Mouse (Mus musculus) erythroid progenitor cell, adult 5-6 weeks (primary cell): ENCODE measurements at regions not wholly inside any gene's neighbourhood (a gene's known extent, or its start where the extent isn't known, plus 50 kb on each side); places are given as distances from the start of the nearest gene placed in this dataset.

Experiments
- ATAC-seq: replicated peaks from 2 replicates; pipeline ENCODE4 v1.8.0; 2016; ENCODE audit warnings: moderate number of reproducible peaks, mild to moderate bottlenecking, moderate TSS enrichment, inconsistent platforms; ENCODE audit not compliant: poor library complexity, low FRiP score, severe bottlenecking

DNA sequence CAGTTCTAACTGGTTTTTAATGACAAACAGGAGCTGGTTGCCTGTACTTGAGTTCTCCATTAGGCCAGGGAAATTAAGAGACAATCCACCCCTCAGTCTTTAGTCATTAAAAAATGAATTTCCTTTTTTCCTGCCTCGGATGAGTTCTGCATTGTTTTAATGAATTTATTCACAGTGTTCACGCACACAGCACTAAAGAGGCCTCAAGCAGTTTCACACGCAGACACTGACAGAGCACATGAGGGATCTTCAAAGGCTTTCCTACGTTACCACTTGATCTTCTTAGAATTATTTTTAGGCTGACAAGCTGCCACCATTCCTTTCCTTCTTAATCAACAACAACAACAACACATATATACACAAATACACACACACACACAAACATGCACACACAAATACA, 101.3 kb upstream of the Sox5 start:
- ATAC-seq, result no peak

DNA sequence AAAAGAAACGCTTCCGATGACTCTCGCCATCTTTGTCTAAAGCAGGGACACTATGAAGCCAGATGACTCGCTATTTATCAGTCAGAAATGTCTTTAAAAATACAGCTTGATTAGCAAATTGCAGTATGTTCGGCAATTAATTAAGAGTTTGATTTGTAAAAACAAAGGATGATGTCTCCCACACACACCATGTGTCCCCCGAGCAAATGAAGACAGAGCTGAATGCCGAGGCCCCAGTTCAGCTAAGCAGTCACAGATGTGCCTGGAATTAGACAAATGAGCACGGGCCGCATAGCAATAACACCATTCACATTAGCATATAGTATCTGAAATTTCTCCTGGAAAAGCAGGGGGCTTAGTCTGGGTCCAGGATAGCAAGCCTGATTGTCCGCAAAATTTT, 98.3 kb upstream of the Sox5 start:
- ATAC-seq, result no peak

DNA sequence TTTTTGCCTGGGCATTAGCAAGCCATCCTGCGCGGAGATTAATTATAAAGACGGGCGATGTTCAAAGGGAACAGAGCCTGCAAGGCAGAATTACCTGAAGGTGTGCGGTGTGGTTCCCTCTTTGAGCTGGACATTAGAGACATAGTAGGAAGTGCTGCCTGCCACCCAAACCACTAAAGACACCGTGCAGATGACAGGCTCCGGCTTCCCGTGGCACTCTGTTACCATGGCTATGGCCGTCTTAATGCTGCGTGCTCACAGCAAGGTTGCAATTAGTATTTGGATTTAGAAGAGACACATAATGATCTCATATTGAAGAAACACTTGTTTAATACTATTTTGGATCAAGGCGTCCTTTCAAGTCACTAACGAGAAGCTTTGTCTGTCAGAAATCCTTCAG, 95.0 kb upstream of the Sox5 start:
- ATAC-seq, result no peak

DNA sequence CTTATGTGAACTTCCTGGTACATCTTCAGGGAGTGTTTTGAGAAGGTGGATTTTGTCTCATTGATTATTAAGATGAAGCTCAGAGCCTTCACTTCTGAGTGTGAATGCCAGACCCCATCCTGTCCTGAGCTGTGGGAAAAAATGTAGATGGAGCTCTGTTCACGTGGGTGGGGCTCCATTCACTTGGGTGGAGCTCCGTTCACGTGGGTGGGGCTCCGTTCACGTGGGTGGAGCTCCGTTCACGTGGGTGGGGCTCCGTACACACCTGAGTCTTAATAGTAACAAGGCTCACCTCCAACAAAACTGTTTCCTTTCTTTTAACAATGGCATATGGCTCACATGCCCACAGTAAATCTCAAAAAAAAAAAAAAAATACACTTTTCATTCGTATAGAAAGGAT, 94.1 kb upstream of the Sox5 start:
- peak; percentile 83 for ATAC-seq

DNA sequence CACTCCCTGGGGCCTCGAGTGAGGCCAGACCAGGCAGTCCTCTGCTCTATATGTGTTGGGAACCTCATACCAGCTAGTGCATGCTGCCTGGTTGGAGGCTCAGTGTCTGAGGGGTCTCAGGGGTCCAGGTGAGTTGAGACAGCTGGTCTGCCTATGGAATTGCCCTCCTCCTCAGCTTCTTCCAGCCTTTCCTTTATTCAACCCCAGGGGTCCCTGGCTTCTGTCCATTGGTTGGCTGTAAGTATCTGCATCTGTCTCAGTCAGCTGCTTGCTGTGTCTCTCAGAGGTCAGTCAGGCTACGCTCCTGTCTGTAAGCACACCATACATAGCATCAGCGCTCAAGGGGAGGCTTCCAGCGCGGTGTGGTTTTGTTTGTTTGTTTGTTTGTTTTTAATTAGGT, 92.5 kb upstream of the Sox5 start:
- no peak for ATAC-seq

DNA sequence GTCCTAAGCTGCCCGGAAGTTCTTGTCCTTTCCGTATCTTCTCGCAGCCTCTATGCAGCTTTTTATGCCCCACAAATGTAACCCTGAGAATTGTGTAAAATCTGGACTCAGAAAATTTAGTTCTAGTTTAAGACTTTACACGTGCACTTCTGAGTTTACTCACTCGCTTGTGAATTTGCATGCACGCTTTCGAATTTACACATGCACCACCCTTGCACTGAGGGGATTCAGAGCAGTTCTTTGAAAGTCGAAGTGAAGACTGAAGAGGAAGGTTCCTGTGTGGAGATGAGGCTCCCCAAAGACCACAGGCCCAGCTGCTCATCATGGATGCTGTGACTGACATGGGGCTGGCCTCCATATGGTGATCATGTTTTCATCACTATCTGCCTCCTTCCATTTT, 89.2 kb upstream of the Sox5 start:
- ATAC-seq, result no peak

DNA sequence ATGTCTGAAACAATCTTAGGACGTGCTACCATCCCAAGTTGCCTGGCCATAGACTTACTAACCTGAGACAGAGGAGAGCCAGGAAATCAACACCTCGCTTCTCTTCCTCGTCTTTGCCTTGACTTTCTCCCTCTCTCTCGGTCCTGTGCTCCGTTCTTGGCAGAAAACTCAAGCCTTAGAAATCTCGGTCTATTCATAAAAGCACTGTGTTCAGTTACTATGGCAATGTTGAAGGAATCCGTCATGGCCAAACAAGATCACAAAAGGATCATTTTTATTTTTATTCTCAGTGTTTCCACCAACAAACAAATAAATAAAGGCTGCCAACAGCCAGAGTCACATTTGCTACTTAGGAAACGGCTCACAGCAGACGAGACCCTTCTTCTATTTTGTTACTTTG, 85.6 kb upstream of the Sox5 start:
- ATAC-seq, result no peak

DNA sequence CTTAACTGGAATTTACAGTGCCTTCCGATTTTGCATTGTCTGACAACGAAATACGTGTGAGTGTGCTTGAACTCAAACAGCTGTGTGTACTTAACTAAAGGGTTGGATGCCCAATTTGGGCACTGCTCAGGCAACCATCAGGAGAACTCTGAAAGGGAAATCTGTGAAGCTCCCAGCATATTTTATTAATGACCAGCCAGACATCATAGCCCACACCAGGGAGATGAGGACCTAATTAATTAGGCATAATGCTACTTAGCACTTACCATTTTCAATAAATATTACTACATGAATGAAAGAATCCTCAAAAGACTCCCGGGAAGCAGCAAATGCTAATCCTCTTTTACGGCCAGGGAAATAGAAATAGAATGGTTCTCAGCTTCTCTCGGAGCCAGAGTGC, 82.2 kb upstream of the Sox5 start:
- ATAC-seq, result no peak

DNA sequence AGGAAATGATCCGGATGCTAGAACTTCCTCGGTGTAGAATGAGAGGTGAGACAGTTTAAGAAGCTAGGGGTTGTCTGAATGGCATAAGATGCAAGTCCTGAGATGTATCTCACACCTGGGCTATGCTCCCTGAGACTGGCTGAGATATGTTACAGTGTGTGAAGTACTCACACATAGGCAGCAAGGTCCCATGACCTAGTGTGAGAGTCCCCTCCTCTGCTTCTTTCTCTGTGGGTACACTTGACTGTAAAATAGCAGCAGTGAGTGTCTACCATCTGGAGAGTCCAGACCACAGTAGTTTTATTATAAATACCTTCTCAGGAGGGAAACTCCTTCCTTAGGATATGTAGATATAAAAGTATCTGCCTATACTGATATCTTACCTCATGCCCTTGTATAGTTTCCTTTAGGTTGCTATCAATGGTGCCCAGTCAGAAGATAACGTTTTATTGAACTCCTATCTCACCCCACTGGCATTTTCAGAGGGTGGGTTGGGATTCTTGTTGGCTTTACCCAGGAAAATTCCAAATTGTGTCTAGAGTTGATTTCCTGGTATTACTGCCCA, 81.7 kb upstream of the Sox5 start:
- no peak for ATAC-seq

DNA sequence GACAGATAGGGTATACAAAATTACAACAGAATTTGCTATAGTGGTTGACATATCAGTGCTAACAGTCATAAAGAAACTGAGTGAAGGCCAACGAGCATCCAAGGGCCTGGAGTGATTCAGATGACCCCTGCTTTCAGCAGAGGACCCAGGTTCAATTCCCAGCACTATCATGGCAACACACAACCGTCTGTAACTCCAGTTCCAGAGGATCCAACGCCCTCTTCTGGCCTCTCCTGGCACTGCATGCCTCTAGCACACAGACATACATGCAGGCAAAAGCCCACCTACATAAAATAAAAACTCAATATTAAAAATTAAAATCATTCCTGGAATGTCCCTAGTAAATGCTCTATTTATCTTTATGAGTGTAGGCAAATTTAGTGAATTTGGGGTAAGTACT, 59.7 kb upstream of the Sox5 start:
- no peak for ATAC-seq

DNA sequence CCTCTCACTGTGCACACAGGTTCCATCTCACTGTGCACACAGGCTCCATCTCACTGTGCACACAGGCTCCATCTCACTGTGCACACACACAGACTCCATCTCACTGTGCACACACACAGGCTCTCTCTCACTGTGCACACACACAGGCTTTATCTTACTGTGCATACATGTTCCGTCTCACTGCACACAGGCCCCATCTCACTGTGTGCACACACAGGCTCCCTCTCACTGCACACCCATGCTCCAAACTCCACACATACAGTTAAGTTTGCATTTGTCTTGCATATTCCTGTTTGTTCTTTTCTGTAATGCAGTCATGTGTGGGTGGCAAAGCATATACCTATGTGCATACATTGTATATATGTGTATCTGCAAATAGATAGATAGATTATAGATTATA, 57.6 kb upstream of the Sox5 start:
- peak; percentile 49 for ATAC-seq

DNA sequence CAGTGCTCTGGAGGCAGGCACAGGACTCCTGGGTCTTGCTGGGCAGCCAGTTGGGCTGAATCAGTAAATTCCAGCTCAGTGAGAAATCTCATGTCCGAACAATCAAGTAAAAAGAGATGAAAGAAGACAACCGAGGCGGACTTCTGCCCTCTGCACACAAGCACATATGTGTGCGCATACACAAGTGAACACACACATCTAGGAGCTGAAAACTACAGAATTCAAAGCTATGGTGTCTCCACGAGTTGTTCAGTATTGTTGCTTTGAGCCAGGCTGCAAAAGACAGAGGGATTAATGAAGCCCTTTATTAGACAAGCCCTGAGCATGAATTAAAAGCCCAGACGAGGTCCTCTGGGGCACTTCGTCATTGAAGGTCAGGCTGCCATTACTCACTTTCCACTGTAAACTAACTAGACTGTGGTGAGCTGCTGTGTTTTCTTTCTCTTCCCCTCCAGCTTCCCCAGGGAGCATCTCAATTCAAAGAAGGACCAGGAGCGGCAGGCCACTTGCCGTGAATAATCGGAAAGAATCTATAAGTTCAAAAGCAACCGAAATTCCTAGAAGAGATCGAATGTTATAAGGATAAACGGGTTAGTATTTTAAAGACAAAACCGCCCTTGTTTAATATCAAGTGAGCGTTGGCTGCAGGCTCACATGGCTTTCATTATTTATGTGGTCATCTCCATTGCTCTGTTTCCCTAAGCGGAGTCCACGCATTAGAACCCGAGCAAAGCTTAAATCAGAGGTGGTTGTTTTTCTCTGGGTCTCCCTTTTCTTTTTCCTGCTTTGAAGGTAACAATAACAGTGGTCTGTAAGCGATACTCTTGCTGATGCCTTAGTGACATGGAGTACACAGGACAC, 52.8 kb upstream of the Sox5 start:
- no peak for ATAC-seq
